Mouse (Mus musculus) heart, adult 9 months (tissue): ENCODE results near the gene Gpd1l.
"Not testable (repeated sequence)": the region's sequence is repeated elsewhere in the genome, so short reads cannot be mapped to it uniquely, and the experiment has no call there.

ENCODE experiments used
- DNase-seq, 2 experiments: peaks; one replicate each; pipeline ENCODE4 v3.0.0; 2022; ENCODE audit warnings: low spot score in 2 of 2

The Gpd1l gene

DNA sequence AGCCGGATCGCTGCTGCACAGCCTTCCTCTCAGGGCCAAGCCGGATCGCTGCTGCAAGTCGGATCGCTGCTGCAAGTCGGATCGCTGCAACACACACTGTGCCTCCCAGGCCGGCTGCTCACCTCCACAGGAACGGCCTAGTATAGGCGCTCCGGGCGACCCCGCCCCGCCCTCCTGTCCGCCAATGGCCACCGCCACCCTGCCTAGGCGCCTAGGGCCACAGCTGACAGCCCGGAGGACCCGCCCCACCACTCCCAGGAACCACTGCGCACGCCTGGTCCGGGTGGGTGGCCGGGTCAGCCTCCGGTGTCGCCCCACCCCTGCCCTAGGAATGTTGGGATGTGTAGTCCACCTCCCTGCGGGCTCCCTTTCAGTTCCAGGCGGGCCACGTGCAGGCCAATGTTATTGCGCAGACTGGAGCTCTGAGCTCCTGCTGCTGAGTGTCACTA, at the start of gene Gpd1l:
Gpd1l (minus strand) TSS at position 265 of the 449 bp plus-strand sequence.
- DNase-seq = peak; percentile 97 to 98

DNA sequence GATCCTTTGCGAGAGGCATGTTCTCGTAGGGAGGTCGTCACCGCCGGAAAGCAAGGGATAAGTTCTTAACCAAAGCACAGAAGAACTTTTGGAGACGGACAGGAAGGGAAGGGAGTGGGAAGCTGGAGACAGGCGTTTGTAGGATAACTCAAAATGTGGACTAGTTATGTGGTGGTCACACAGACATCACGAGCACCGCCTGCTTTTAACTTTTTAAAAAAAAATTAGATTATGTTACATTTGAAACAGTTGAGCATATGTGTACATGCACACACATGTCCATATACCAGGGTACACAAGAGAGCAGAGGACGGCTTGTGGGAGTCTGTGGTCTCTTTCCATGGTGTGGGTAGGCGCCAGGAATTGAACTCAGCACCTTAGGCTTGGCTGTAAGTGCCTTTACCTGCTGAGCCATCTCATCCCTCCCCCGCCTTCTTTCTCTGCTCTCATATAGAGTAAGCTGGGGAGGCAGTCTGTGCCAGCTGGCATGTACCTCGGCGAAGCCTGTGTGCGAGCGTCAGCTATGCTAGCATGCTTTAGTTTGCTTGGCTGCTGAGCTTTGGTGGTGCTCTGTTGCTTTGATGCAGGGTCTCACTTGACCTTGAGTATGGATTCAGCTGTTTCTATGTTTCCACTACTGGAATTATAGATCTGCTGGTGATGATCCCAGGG, 49.0 kb upstream of the Gpd1l start, which contains the start of gene Rps27rt:
Rps27rt (minus strand) TSS at position 51 of the 672 bp plus-strand sequence.
- DNase-seq = no peak

DNA sequence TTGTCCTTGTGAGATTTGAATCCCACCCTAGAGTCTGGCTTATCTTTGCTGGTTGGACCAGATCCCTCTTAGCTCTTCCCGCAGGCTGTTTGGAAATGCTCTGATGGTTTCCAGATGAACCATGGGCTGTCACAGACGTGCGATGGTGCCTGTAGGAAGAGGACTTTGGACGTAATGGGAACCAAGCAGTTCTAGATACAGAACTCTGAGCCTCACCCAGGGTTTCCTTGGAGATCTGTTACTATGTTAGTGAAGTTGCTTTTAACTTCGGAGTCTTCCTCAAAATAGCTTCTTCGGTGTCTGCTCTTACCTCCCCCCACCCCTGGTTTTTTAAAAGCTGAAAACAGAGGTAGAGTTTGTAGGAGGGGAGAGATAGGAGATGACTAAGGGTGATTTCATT, 46.2 kb upstream of the Gpd1l start:
- no peak for DNase-seq

DNA sequence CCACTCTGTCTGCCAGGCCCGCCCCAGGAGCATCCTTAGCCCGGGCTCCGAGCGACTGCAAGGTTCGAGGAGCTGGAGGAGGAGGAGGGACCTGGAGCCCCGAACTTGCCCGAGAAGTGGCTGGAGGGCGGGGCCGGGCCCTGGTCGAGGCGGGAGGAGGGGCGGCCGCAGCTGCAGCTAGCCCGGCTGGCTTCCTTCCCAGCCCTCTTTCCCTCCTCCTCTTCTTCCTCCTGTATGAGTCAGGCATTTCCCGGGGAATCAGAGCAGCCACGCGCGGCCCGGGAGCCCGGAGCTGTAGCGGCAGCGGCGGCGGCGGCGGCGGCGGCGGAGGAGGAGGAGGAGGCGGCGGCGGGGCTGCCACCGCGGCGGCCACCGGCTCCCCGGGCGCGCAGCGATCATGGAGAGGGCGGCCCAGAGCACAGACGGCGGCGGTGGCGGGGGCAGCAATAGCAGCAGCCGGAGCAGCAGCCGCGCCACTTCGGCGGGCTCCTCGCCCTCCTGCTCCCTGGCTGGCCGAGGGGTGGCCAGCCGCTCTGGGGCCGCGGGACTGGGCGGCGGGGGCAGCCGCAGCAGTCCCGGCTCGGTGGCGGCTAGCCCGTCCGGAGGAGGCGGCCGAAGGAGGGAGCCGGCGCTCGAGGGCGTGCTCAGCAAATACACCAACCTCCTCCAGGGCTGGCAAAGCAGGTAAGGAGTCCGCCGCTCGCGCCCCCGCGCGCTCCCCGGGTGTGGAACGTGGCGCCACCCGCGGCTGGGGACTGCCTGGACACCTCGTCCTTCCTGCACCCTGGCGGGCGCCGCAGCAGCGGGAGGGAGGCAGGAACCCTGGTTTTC, 44.7 kb upstream of the Gpd1l start, which contains the start of gene Osbpl10:
Osbpl10 (plus strand) TSS at position 289 of the 831 bp plus-strand sequence.
- DNase-seq = peak; percentile 87

DNA sequence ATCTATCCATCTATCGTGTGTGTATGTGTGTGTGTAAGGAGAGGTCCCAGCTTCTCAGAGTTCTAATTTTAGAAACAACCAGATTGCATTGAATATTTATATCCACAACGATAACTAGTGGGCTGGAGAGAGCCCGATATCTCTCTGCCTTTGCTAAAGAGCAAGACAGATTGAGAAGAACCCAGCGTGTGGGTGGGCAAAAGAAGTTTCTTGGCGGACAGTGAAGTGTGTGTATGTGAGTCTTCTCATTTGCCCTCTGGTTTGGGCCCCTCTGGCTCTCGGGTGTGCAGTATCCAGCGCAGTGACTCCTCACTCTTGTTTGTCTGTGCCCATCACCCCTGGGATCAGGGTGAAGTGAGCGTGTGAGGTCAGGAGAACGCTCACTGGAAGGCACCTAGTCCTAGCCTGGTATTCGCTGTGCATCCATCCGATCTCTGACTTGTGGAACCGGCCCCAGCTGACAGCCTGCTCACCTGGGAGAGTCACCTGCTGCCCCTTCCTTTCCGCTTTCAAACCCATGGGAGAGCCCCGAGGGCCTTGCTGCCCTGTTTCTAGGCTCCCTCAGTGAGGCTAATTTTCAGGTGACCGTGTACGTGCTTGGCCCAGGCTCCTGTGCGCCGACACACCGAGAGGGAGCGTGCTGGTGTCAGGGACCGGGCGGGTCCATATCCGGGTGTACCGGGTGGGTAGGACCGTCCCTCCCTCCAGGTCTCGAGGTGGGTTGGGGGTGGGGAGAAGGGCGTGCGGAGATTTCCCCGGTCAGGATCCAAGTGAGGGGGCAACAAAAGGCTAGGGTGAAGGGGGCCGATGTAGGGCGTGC, 43.9 kb upstream of the Gpd1l start:
- no peak for DNase-seq

DNA sequence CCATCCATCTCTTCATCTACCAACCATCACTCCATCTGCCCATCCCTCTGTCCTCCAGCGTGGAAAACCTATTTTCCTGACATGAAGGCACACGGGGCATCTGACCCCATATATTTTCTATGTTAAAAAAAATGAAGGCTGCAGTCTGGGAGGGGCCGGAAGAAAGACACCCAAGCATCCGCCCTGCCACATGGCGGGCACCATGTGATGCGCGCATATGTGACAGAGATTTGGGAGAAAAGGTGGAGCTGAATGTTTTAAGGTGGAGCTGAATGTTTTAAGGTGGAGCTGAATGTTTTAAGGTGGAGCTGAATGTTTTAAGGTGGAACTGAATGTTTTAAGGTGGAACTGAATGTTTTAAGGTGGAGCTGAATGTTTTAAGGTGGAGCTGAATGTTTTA, 32.5 kb upstream of the Gpd1l start:
- DNase-seq = not testable (repeated sequence)

DNA sequence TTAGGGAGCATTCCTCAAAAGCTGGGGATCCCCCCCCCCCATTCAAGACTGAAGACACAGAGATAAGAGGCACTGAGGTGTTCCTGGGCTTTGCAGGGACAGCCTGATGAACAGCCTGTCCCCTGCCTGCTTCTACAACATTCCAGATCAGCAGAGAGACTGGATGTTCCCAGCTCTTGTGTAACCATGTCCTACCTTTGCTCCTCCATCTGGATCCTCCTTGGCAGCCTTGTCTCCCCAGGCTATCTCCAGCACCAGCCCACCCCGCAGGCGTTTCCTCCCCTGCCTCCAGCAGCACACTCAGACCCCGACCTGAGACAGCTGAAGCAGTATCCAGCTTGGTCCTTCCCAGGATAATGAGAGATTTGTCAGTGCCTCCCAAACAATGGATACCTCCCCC, 30.3 kb upstream of the Gpd1l start:
- DNase-seq = no peak

DNA sequence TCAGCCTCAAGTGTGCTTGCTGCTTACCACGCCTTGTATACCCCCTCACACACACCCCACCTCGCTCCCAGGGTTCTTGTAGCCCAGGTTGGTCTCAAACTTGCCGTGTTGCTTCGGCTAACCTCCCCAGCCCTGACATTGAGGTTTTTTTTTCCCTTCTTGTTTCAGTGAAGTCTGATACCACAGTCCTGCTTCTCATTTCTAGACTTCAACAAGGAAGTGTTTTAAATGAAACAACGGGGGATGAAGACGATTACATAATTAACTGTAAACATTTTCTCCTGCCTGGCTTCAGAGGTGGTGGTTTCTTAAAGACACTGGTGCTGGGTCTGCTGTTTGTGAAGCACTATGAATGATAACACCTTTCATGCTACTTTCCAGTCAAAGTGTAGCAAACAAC, 27.1 kb upstream of the Gpd1l start:
- DNase-seq = no peak

DNA sequence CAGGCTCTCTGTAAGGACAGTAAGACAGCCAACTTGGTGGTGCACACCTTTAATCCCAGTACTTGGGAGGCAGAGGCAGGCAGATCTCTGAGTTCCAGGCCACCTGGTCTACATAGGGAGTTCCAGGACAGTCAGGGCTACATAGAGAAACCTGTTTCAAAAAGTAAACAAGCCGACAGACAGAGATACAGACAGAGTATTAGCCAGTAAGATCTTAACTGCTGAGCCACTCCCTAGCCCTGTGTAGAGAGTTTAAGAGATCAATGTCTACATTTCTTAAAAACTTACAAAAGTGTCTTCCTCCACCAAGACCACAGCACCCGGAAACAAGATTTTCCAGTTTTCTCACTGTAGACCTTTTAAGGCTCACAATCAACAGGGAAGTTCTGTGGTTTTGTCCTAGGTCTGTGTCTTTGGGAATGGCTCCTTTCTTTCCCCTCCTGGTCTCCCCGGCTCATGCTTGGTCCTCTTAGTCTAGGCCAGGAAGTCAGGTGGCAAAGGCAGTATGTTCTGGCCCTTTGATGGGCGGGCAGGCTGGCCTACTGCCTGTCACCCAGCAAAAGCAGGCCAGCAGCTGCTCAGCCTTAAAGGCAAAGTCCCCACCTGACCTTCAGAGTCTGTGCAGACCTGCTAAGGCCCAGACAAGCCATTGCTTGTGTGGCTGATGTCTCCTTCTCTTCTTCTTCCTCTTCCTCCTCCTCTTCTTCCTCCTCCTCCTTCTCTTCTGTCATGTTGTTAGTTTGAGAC, 26.4 kb upstream of the Gpd1l start:
- peak; percentile 27 to 41 for DNase-seq

DNA sequence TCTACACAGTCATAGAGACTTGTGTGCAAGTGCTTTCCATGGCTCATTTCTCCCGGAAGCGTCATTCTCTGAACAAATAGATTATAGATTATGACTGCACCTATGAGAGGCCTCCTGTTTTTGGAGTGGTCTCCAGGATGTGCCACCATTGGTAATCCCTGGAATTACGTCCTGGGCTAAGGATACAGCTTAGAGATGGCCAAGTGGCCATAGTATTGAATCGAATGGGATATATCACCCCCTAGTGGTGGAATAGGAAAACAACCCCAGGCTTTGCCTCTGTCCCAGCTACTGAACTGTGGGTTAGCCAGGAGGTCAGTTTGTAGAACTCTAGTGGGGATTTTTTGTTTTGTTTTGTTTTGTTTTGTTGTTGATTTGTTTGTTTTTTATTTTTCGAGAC, 23.2 kb upstream of the Gpd1l start:
- peak; percentile 27 to 47 for DNase-seq

DNA sequence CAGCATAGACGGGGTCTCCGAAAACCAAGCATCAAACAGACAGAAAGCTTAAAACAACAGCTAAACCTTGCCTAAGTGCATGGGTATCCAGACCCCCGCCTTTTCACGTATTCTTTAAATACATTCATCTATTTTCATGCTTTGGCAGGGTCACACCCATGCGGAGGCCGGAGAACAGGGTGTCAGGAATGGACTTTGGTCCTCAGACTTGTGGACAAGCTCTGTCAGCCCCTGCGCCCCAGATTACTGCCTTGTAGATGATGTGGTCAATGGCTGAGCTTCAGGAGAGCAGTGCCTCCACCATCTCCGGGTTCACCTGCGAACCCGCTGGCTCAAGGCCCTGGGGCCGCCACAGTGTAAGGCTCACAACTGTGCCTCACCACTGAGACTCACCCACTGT, 21.6 kb upstream of the Gpd1l start:
- DNase-seq = no peak

DNA sequence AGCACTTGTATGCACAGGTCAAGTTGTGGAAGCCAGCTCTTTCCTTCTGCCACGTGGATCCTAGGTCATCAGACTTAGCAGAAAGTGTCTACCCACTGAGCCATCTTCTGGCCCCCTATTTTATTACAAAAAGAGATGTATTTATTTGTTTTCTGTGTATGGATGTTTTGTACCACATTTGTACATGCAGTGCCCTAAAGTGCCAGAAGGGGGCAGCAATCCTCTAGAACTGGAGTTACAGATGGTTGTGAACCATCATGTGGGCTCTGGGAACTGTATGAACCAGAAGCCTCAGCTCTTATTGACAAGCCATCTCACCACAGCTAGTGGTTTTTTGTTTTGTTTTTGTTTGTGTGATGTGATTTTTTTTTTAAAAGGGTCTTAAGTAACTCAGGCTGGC, 19.1 kb upstream of the Gpd1l start:
- no peak for DNase-seq

DNA sequence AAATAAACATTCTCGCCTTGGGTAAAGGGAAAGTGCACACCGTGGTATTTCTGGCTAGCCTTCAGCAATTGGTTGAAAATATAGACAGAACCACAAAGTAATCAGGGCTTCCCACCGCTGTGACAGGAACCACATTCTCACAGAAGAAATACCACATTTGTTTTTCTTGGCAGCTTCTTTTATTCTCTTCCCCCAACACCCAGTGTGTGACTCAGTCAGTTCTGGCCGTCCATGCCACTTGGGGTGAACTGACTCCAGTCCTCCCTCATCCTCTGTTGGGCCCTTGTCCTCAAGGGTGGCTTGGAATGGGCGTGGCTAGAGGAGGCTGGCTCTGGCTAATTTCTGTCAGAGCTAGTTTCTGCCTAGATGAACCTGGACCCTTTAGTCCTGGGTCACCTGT, 14.6 kb upstream of the Gpd1l start:
- peak; percentile 40 to 50 for DNase-seq

DNA sequence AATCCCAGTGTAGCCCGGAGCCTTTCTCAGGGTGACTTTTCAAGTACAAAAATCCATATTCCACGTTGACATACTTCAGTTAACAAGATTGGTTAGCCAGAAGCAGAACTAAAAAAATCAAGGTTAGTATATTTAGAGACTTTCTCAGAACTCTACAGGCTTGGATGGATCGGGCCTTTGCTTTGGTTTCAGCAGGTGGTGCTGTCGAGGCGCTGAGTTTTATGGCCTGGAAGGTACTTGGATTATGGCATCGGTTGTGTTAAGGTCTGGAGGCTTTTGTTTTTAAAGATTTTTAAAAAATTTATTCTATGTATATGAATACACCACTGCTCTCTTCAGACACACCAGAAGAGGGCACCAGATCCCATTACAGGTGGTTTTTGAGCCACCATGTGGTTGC, 11.8 kb upstream of the Gpd1l start:
- no peak for DNase-seq

DNA sequence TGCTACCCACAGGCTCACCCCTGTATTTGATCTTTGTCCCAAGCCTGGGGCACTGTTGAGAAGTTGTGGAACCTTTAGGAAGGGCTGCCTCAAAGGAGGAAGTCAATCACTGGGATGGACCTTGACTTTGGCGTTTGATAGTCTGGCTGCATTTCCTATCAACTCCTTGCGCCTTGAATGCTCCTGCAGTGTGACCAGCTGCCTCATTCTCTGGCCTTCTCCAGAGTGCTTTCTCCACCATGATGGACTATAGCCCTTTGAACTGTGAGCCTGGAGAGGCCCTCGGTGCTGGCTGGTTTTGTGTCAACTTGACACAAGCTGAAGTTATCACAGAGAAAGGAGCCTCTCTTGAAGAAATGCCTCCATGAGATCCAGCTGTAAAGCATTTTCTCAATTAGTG, 10.9 kb upstream of the Gpd1l start:
- DNase-seq = no peak

DNA sequence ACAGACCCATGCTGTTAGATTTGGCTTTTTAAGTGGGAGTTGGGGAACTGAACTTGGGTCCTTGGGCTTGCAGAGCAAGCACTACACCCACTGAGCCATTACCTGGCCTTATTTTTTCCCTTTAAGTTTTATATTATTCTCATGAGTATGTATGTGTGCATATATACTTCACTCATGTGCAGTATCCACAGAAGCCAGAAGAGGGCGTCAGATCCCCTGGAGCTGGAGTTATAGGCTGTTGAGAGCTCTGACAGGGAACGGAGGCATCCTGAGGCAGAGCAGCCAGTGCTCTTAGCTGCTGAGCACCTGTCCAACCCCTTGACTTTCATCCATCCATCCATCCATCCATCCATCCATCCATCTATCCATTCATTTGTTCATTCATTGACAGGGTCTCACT, 2.9 kb upstream of the Gpd1l start:
- no peak for DNase-seq

DNA sequence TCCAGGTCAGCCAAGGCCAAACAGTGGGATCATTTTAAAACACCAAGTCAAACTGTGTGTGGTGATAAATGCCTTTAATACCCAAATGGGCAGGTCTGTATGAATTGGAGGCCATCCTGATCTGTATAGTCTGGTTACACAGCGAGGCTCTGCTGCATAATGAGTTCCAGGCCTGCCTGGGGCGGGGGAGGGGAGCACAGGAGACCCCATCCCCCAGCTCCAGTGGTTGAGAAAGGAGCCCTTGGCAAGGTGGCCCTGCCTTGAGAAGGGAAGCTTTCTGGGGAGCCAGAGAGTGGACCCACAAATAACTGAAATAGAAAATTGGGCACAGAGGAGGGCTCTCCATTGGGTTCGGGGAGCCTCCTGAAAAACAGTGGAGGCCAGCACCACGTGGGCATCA, 1.5 kb upstream of the Gpd1l start:
- no peak for DNase-seq

DNA sequence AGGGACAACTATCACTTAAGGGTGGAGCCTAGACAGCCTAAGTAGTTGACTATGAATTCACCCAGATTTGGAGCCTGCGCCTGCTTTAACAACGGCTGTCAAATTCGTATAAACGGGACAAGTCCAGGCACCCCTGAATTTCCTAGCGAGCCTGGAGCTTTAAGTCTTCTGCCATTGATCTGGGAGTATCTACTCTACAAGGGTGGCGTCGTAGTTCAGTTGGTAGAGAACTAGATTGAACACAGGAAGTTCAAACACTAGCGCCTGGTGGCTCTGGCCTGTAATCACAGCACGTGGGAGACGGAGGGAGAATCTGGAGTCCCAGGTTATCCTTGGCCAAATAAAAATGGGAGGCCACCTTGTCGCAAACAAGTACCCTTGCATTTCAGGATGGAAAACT, 444 bp upstream of the Gpd1l start:
- DNase-seq = no peak

DNA sequence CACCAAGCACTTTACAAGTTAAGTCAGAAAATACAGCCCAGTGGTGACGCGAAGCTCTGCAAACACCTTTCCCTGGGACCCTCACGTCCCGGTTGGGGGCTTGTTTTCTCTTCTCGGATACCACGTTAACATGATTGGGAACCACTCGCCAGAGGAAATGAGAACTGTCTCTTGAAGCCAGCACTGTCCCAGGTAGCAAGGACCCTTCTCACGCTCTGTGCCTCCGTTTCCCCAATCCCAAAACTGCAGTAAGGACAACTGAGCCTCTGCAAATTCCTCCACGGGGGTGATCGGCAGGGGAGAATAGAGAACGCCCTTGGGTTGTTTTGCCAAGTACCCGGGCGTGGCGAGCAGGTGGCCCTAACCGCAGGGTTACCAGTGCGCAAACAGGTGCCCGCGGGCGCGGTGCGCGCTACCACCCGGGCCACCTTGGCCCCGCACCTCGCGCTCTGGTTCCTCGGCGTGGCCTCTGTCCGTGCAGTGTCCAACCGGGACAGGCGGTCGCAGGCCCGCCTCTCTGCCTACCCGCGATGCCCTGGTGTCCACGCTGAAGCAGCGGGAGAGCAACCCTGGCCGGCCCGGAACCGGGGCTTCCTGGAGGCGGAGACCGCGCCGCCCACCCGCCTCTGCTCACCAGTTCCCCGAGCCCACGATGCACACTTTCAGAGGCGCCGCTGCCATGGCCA, 607 bp downstream of the Gpd1l start:
- no peak for DNase-seq

DNA sequence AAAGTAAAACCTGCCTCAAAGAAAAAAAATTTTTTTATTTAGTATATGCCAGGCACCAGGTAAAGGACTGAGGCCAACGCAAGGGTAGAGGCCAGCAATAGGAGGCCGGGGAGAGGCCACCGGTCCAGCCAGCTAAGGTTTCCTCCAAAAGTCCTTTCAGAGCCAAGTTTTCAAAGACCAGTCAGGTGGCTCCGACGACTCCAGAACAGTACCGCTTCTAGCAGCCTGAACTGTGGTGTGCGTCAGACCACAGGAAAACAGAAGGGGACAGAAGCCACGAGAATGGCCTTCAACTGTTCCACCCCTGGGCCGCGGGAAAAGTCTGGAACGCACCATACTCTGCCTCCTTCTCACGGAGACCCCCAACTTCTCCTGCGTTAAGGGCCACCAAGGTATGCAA, 1.2 kb downstream of the Gpd1l start:
- DNase-seq = peak in 1 of 2 experiments; percentile 9
